Mouse (Mus musculus): Measurements from ENCODE around the gene Hist2h3b. TPM values are rescaled to one million over a fixed set of nuclear protein-coding genes. Genes with fewer than 3 reads are reported as not detected.

Hist2h3b gene
- total and polyA plus RNA-seq, 3 experiments = 12.1 to 1,421 (median 39.4) TPM

DNA sequence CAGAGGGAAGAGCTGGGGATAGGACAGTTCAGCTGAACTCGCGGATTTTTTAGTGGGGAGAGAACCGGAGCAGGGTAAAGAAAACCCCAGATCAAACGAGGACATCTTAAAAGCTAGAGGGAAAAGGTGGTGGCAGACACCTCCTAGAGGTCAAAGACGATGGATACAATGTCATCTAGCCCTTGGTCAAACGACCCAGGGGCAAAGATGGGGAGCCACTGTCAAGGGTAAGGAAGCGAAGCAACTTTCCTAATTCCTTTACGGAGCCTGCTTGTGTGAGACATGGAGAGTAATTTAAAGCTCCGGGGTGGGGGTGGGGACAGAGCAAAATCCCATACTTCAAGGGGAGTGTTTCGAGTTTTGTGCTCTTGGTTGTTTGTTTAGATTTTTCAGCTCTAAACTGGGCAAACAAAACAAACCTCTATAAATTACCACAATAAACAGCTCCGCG lies 49.2 kb upstream of the Hist2h3b start:
- Histone ChIP-seq H3K9me3 (replicated peaks; ENCODE audit: low read length) (no peaks in the 10 kb centered on the region), H3K4me1 (ENCODE audit: control insufficient read depth in 1 of 2, insufficient read depth in 2 of 2) (peaks cover 2 to 27% of the 10 kb centered on the region in 2 experiments; a peak in 3 of 4 replicates), H3K36me3 (replicated peaks in 1 of 2; ENCODE audit: control insufficient read depth in 1 of 2, insufficient read depth in 1 of 2, low read length in 1 of 2) (no peaks in the 10 kb centered on the region), H3K4me3 (replicated peaks in 1 of 3; ENCODE audit: low read depth in 2 of 3, low read length in 2 of 3, poor library complexity in 1 of 3) (peak overlapping the region; percentile 62 to 75 (median 73)), H3K27ac (ENCODE audit: insufficient read depth, low read depth) (peak overlapping the region; percentile 42; the same call in 1 of the 2 replicates), H3K9ac (ENCODE audit: insufficient read depth, low read depth) (peak overlapping the region; percentile 99), H3K79me2 (replicated peaks; ENCODE audit: control insufficient read depth, extremely low read depth, insufficient read depth, poor library complexity, severe bottlenecking) (peaks cover 14% of the 10 kb centered on the region), H3K27me3 (replicated peaks) (no peaks in the 10 kb centered on the region), H3K4me2 (ENCODE audit: insufficient read depth, low read depth, poor library complexity, severe bottlenecking) (peak overlapping the region; percentile 86)
- TF ChIP-seq PAX5 (IDR thresholded peaks at IDR 0.05; ENCODE audit: low read length) = no peak
- TF ChIP-seq RAD21 (IDR thresholded peaks at IDR 0.05; ENCODE audit: low read depth, low read length) = peak; percentile 71
- TF ChIP-seq HCFC1 (IDR thresholded peaks at IDR 0.05; ENCODE audit: low read depth, low read length) = no peak
- TF ChIP-seq E2F4 (IDR thresholded peaks at IDR 0.05; ENCODE audit: insufficient replicate concordance, low read depth, low read length) = no peak
- TF ChIP-seq JUN (IDR thresholded peaks at IDR 0.05; ENCODE audit: insufficient read depth, low read depth, low read length) = no peak
- no peak for TF ChIP-seq MAFK (IDR thresholded peaks at IDR 0.05; ENCODE audit: insufficient replicate concordance, low read length)
- no peak; the same call in 1 of the 2 replicates for TF ChIP-seq ETS1 (conservative IDR thresholded peaks at IDR 0.05; ENCODE audit: low read depth, low read length)
- TF ChIP-seq CTCF (conservative IDR thresholded peaks at IDR 0.05 in 1 of 2, IDR thresholded peaks at IDR 0.05 in 1 of 2; ENCODE audit: low read depth in 2 of 2, low read length in 2 of 2) = peak in 1 of 2 experiments; percentile 72; a peak in 2 of 4 replicates
- TF ChIP-seq CHD1 (IDR thresholded peaks at IDR 0.05; ENCODE audit: low read depth, low read length) = peak; percentile 8; the same call in 1 of the 2 replicates
- no peak for TF ChIP-seq POLR2AphosphoS2 (IDR thresholded peaks at IDR 0.05; ENCODE audit: low read depth, low read length)
- no peak for TF ChIP-seq MAZ (IDR thresholded peaks at IDR 0.05; ENCODE audit: low read depth, low read length)
- TF ChIP-seq CHD2 (IDR thresholded peaks at IDR 0.05; ENCODE audit: low read length) = 0 out of 2 replicates have a peak, but pooled peaks have one; percentile 3
- no peak for TF ChIP-seq KAT2A (IDR thresholded peaks at IDR 0.05; ENCODE audit: insufficient replicate concordance, low read length)
- peak; percentile 59 for TF ChIP-seq SMC3 (IDR thresholded peaks at IDR 0.05; ENCODE audit: low read depth, low read length)
- no peak for TF ChIP-seq USF1 (IDR thresholded peaks at IDR 0.05; ENCODE audit: low read depth, low read length)
- dilution Hi-C loops (cut with MboI; ENCODE audit: extremely low pct_ligation_motif_present, extremely low pct_unique_long_range_greater_than_20kb, low sequenced_read_pairs) (no loop called here), in situ Hi-C loops (cut with MboI; ENCODE audit: low pct_ligation_motif_present, low pct_unique_long_range_greater_than_20kb, low sequenced_read_pairs) (no loop called here)
- DNase-seq (ENCODE audit: extremely low read depth) = peak; percentile 71

- peaks cover 2 to 32% of the 10 kb centered on the region in 2 experiments; a peak in 3 of 4 replicates for H3K4me1 ChIP-seq (ENCODE audit: control insufficient read depth in 1 of 2, insufficient read depth in 2 of 2)
- H3K4me3 ChIP-seq (replicated peaks in 1 of 3; ENCODE audit: low read depth in 2 of 3, low read length in 2 of 3, poor library complexity in 1 of 3) = peak within 1 kb of the TSS; percentile 62 to 75 (median 73)
- H3K27ac ChIP-seq (ENCODE audit: insufficient read depth, low read depth) = peak within 1 kb of the TSS; percentile 99
- no peaks in the 10 kb centered on the region for H3K36me3 ChIP-seq (replicated peaks in 1 of 2; ENCODE audit: control insufficient read depth in 1 of 2, insufficient read depth in 1 of 2, low read length in 1 of 2)
- H3K79me2 ChIP-seq (replicated peaks; ENCODE audit: control insufficient read depth, extremely low read depth, insufficient read depth, poor library complexity, severe bottlenecking) = peaks cover 16% of the 10 kb centered on the region
- H3K9me3 ChIP-seq (replicated peaks; ENCODE audit: low read length) = no peaks in the 10 kb centered on the region
- peak within 1 kb of the TSS; percentile 99 for H3K9ac ChIP-seq (ENCODE audit: insufficient read depth, low read depth)
- dilution Hi-C loops (cut with MboI; ENCODE audit: extremely low pct_ligation_motif_present, extremely low pct_unique_long_range_greater_than_20kb, low sequenced_read_pairs) (no loop called here), in situ Hi-C loops (cut with MboI; ENCODE audit: low pct_ligation_motif_present, low pct_unique_long_range_greater_than_20kb, low sequenced_read_pairs) (loop anchor here (10.0 kb wide), 2 partner anchors 255 to 565 kb away; partner anchors contain the start of gene Mcl1)
- no peaks in the 10 kb centered on the region for H3K27me3 ChIP-seq (replicated peaks)
- peak; percentile 88 for DNase-seq (ENCODE audit: extremely low read depth)
- H3K4me2 ChIP-seq (ENCODE audit: insufficient read depth, low read depth, poor library complexity, severe bottlenecking) = peak within 1 kb of the TSS; percentile 86
- TF ChIP-seq CTCF (conservative IDR thresholded peaks at IDR 0.05 in 1 of 2, IDR thresholded peaks at IDR 0.05 in 1 of 2; ENCODE audit: low read depth in 2 of 2, low read length in 2 of 2) (no peak), CHD2 (IDR thresholded peaks at IDR 0.05; ENCODE audit: low read length) (peak; percentile 10; the same call in 1 of the 2 replicates), BHLHE40 (IDR thresholded peaks at IDR 0.05; ENCODE audit: low read depth, low read length) (peak; percentile 31; the same call in 1 of the 2 replicates), ZKSCAN1 (IDR thresholded peaks at IDR 0.05; ENCODE audit: borderline replicate concordance, low read depth, low read length) (no peak), RCOR1 (conservative IDR thresholded peaks at IDR 0.05; ENCODE audit: low read depth, low read length) (peak; percentile 88; the same call in 1 of the 2 replicates), ELF1 (IDR thresholded peaks at IDR 0.05; ENCODE audit: low read depth, low read length) (peak; percentile 29; the same call in 1 of the 2 replicates), JUND (conservative IDR thresholded peaks at IDR 0.05; ENCODE audit: low read depth, low read length) (0 out of 2 replicates have a peak, but pooled peaks have one; percentile 7), IRF4 (IDR thresholded peaks at IDR 0.05; ENCODE audit: low read depth, low read length) (peak; percentile 41; the same call in 1 of the 2 replicates), MAZ (IDR thresholded peaks at IDR 0.05; ENCODE audit: low read depth, low read length) (peak; percentile 88), TCF12 (IDR thresholded peaks at IDR 0.05; ENCODE audit: low read depth, low read length) (peak; percentile 63; the same call in 1 of the 2 replicates), NRF1 (IDR thresholded peaks at IDR 0.05; ENCODE audit: low read depth, low read length) (peak; percentile 75), ZMIZ1 (IDR thresholded peaks at IDR 0.05; ENCODE audit: low read depth, low read length) (peak; percentile 95; the same call in 1 of the 2 replicates), ETS1 (conservative IDR thresholded peaks at IDR 0.05; ENCODE audit: low read depth, low read length) (peak; percentile 9; the same call in 1 of the 2 replicates), EP300 (IDR thresholded peaks at IDR 0.05; ENCODE audit: low read length) (peak; percentile 41; the same call in 1 of the 2 replicates), POLR2AphosphoS2 (IDR thresholded peaks at IDR 0.05; ENCODE audit: low read depth, low read length) (no peak; the same call in 1 of the 2 replicates), GABPA (IDR thresholded peaks at IDR 0.05; ENCODE audit: insufficient replicate concordance, low read depth, low read length) (no peak), MAX (IDR thresholded peaks at IDR 0.05; ENCODE audit: low read length) (peak; percentile 77), SIN3A (IDR thresholded peaks at IDR 0.05; ENCODE audit: low read length) (peak; percentile 64; the same call in 1 of the 2 replicates), MXI1 (IDR thresholded peaks at IDR 0.05; ENCODE audit: low read depth, low read length) (peak; percentile 85)
These were observed 48.8 kb upstream of the Hist2h3b start, which contains the start of the genes Bola1 and Hist2h2ab for GRCm38 (mm10) chr3:96219661-96220130. Bola1 (minus strand) TSS chr3:96219709. Hist2h2ab (plus strand) TSS chr3:96219865.

All from CH12.LX (cell line).